Mouse (Mus musculus) heart, adult 2 months (tissue): ENCODE results near the gene Fv1.

ENCODE experiments used
- EP300 ChIP-seq: fragments of 200-500 bp; IDR thresholded peaks from 2 replicates; pipeline ENCODE4 v1.6.1; 2011; ENCODE audit warnings: low read depth, low read length, control low read depth; ENCODE audit not compliant: insufficient read depth
- POLR2A ChIP-seq: fragments of 200-500 bp; IDR thresholded peaks from 2 replicates; pipeline ENCODE4 v1.6.1; 2011; ENCODE audit warnings: mild to moderate bottlenecking, low read depth, low read length, control low read depth; ENCODE audit not compliant: insufficient read depth

DNA sequence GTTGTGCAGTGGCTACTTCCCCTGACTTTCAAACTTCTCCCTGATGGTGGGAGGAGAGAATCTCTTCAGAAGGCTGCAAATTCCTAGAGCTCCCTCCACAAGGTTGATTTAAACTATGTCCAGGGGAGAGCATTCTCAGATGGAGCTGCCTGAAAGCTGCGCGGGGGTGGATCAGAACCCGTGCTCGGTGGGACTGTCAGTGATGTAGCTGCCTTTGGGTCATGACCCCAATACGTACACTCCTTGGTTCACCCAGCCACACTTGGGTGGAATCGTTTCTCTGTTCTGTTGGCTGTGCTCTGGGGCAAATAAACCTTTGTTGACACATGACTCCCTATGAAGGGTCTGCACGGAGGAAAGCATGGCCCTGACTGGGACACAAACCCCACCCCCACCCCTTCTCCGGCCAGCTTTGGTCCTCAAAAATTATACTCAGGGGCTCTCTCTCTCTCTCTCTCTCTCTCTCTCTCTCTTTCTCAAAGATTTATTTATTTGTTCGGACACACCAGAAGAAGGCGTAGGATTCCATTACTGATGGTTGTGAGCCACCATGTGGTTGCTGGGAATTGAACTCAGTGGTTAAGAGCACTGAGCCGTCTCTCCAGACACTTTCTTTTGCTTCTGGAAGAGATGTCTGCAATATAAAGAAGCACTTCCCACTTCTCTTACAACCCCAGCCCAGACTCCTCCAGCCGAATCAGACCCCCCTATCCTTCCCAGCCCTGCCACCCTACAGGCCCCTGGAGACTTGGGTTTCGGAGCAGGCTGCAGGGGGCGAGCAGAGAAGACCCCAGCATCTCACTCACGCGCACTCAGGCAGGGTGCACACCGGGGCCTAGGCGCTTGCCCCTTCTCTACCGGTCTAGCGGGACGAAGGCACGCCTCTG lies 973 bp upstream of the Fv1 start:
- TF ChIP-seq EP300 (no peak), POLR2A (no peak)
